Mouse (Mus musculus) lung, postnatal 0 days (tissue): ENCODE results near the gene Prm1. TPM values are rescaled to one million over a fixed set of nuclear protein-coding genes. Genes with fewer than 3 reads are reported as not detected.
"Not testable (repeated sequence)": the region's sequence is repeated elsewhere in the genome, so short reads cannot be mapped to it uniquely, and the experiment has no call there.

Source experiments
- ATAC-seq: fragments of 200-750 bp; cut with Nextera tagmentation; 2 replicates; pipeline ENCODE4 v1.8.0; 2017; ENCODE audit warnings: moderate library complexity
- DNase-seq: peaks from one replicate; pipeline ENCODE4 v3.0.0-alpha.2; 2016; ENCODE audit warnings: low spot score
- H3K27ac ChIP-seq: fragments of 300-500 bp; sonication (generic); 2 replicates; pipeline ENCODE4 v1.5.1; 2014; ENCODE audit warnings: antibody characterized with exemption, mild to moderate bottlenecking, low read length, mixed read lengths
- H3K27me3 ChIP-seq: fragments of 300-500 bp; sonication (generic); replicated peaks from 2 replicates; pipeline ENCODE4 v1.6.1; 2014; ENCODE audit warnings: low read length, mixed read lengths; ENCODE audit not compliant: insufficient read depth
- H3K36me3 ChIP-seq: fragments of 300-500 bp; sonication (generic); 2 replicates; pipeline ENCODE4 v1.6.1; 2014; ENCODE audit warnings: low read length, mixed read lengths; ENCODE audit not compliant: insufficient read depth
- H3K4me1 ChIP-seq: fragments of 300-500 bp; sonication (generic); 2 replicates; pipeline ENCODE4 v1.6.1; 2014; ENCODE audit warnings: antibody characterized with exemption, low read depth, low read length, mixed read lengths; ENCODE audit not compliant: insufficient read depth
- H3K4me2 ChIP-seq: fragments of 300-500 bp; sonication (generic); replicated peaks from 2 replicates; pipeline ENCODE4 v1.6.1; 2014; ENCODE audit warnings: low read depth, mild to moderate bottlenecking, low read length, moderate library complexity, mixed read lengths
- H3K4me3 ChIP-seq: fragments of 300-500 bp; sonication (generic); 2 replicates; pipeline ENCODE4 v1.5.1; 2014; ENCODE audit warnings: low read depth, low read length
- H3K9ac ChIP-seq: fragments of 300-500 bp; sonication (generic); replicated peaks from 2 replicates; pipeline ENCODE4 v1.6.1; 2014; ENCODE audit warnings: low read depth, mild to moderate bottlenecking
- H3K9me3 ChIP-seq: fragments of 300-500 bp; sonication (generic); 2 replicates; pipeline ENCODE4 v1.6.1; 2016; ENCODE audit warnings: low read length, mixed read lengths
- CTCF ChIP-seq: IDR thresholded peaks from 2 replicates; pipeline ENCODE4 v1.5.1; 2016; ENCODE audit warnings: antibody characterized with exemption, mild to moderate bottlenecking
- EP300 ChIP-seq: IDR thresholded peaks from 2 replicates; pipeline ENCODE4 v1.6.1; 2016; ENCODE audit warnings: antibody characterized with exemption, mild to moderate bottlenecking, control low read depth
- WGBS: fragments of 180-500 bp; shearing (Covaris S2); extraction: QIAGEN DNeasy Blood & Tissue Kit; methylation state at CpG from one replicate; pipeline ENCODE4 v1.1.7; 2014; 5-methylcytosine and 5-hydroxymethylcytosine counted together
- polyA plus RNA-seq: library from polyadenylated mRNA; unstranded; fragments of >200 nt; fragmentation: Nextera tagmentation; extraction: Ambion mirVana; gene quantifications from 2 replicates; pipeline ENCODE4 v1.2.1, GENCODE M21; 2015

The Prm1 gene
- polyA plus RNA-seq, result not detected in 2 replicates

DNA sequence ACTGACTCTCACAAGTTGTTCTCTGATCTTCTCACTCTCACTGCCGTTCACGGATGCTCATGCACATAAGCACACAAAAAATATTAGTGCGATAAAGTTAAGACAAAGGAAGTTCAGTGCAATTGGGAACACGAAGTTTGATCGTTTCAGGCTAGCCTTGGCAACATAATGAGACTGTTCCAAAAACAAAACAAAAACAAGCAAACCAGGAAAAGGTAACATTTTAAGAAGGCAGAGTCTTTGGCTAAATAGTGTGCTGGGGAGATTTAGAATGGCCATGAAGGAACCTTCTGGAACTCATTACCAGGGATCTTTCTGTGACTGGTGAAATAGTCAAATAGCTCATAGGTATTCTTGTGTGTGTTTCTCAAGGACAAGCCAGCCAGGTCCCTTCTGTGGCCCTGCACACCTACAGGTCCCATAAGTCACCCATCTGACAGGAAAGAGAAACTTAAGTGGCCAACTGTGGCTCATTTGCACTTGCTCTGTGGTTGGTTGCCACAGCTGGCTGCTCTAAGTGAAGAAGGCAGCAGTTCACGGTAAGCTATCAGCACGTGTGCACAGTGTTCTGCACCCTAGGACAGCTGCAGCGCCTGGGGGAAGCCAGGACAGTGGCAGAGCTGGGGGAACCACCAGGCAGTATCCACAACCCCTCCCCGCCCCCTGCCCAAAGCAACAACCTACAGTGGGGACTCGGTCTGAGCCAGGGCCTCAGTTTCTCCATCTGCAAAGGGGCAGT lies at the start of gene Prm1:
Gene Prm1, minus strand, starts transcription at position 51 of the 739 bp plus-strand sequence.
- TF ChIP-seq CTCF (no peak), EP300 (no peak)
- Histone ChIP-seq H3K4me1 (no peaks in the 10 kb centered on the region), H3K27ac (no peak within 1 kb of the TSS), H3K4me2 (no peak within 1 kb of the TSS), H3K36me3 (no peaks in the 10 kb centered on the region), H3K4me3 (no peak within 1 kb of the TSS), H3K27me3 (no peaks in the 10 kb centered on the region), H3K9me3 (no peaks in the 10 kb centered on the region), H3K9ac (no peak within 1 kb of the TSS)
- no peak for DNase-seq
- WGBS, result 78% methylated on average over 10 of the region's 10 CpGs
- ATAC-seq, result no peak

DNA sequence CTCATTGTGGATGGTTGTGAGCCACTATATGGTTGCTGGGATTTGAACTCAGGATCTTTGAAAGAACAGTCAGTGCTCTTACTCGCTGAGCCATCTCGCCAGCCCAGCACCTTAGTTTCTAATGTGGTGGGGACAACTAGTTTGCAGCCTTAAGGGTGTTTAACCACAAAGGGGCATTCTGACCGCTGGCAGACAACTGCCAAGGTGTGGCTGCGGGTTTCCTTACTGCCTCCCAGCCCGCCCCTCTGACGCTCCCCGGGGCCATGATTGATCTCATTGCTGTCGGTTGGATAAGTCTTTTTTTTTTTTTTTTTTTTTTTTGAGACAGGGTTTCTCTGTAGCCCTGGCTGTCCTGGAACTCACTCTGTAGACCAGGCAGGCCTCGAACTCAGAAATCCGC lies 46.6 kb upstream of the Prm1 start:
- H3K9ac ChIP-seq, H3K27me3 ChIP-seq, H3K4me3 ChIP-seq, H3K36me3 ChIP-seq, H3K4me2 ChIP-seq, ATAC-seq, H3K27ac ChIP-seq, DNase-seq, H3K9me3 ChIP-seq: not testable (repeated sequence)
- peaks cover 16% of the 10 kb centered on the region for H3K4me1 ChIP-seq
- 87% methylated on average over 10 of the region's 10 CpGs for WGBS

DNA sequence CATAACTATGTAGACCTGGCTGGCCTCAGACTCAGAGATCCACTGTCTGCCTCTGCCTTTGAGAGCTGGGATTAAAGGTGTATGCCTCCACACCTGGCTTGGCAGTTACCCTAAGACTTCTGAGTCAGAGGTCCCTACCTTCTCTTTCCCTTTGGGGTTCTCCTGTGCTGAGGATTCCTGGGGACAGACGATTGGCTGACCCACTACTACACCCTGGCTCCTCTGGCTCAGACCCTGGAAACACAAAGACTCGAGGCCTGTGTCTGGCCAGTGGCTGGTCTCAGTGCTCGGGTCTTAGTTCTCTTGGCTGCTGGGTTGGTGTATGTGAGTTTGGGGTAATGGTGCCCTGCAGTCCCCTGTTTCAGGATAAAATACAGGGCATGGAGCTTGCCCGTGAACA lies 45.3 kb upstream of the Prm1 start:
- Histone ChIP-seq H3K27me3 (no peaks in the 10 kb centered on the region), H3K4me2 (no peak overlapping the region), H3K9me3 (no peaks in the 10 kb centered on the region), H3K4me1 (peaks cover 16% of the 10 kb centered on the region), H3K27ac (no peak overlapping the region), H3K9ac (no peak overlapping the region), H3K36me3 (no peaks in the 10 kb centered on the region), H3K4me3 (no peak overlapping the region)
- ATAC-seq, result no peak
- 69% methylated on average over 4 of the region's 4 CpGs for whole genome bisulfite sequencing
- TF ChIP-seq EP300, result no peak
- no peak for TF ChIP-seq CTCF
- no peak for DNase-seq

DNA sequence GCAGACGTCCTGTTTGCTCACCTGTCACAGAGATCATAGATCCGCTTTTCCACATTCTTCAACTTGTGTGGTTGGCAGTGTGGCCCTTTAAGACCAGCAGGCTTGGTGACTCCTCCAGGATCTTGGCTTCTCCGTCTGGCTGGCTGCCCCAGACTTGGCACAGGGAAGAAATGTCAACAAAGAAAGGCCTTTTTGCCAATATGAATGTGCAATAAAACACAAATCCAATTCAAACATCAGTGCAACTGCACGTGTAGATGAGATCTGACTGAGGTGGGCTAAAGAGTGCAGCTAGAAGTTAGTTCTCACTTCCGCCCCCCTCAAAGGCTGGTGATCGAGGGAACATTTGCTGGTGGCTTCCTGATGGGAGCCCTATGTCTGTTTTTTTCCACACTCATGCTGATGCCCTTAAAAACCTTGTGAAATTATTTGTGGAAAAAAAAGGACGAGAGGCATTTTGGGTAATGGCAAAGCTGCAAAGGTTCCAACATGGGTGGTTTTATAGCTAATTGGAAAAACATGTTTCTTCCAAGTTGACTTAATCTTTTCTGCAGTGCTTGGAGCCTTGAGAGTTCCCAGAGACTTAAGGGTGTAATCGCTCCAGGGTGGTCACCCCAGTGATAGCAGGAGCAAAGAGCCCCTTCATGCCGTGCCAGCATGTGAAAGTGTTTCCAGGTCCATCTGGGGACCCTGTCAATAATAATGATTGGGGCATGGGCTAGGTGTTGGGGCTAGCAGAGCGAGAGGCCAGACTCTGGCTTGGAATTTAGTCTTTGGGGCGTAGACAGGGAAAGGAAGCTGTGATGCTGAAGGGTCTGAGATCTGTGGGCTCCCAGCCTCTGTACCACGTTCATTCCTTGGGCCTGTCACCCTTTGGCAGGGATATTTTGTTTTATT lies 44.6 kb upstream of the Prm1 start:
- H3K27me3 ChIP-seq, result no peaks in the 10 kb centered on the region
- H3K4me3 ChIP-seq, result no peak overlapping the region
- H3K9me3 ChIP-seq, result no peaks in the 10 kb centered on the region
- no peaks in the 10 kb centered on the region for H3K36me3 ChIP-seq
- WGBS, result 34% methylated on average over 12 of the region's 12 CpGs
- 0 out of 2 replicates have a peak, but pooled peaks have one; percentile 10 for TF ChIP-seq CTCF
- peak; percentile 11; the same call in 1 of the 2 replicates for TF ChIP-seq EP300
- peak; percentile 63 for ATAC-seq
- H3K4me2 ChIP-seq, result no peak overlapping the region
- H3K27ac ChIP-seq, result peak overlapping the region; percentile 43; the same call in 1 of the 2 replicates
- H3K9ac ChIP-seq, result no peak overlapping the region
- DNase-seq, result peak; percentile 80
- H3K4me1 ChIP-seq, result peaks cover 16% of the 10 kb centered on the region

DNA sequence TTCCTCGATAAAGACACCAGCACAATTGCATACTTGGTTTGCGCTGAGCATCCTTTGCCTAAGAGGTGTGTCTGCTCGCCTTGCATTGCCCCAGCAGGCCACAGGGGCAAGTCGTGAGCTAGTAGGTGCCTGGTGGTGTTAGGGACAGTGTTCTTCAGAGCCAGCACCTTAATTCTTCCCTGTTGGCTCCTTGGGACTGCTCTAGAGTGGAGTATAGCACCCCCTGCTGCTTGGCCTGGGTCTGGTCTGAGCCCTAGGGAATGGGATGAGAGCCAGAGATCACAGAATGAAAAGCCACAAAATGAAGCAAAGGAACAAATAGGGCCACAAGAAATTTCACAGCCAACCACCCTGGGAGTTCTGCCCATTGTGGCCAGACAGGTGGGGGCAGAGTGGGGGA lies 40.9 kb upstream of the Prm1 start:
- H3K9ac ChIP-seq, result no peak overlapping the region
- TF ChIP-seq CTCF (peak; percentile 89), EP300 (no peak)
- H3K27me3 ChIP-seq, result no peaks in the 10 kb centered on the region
- WGBS, result 67% methylated on average over 4 of the region's 4 CpGs
- H3K4me1 ChIP-seq, result peaks cover 22% of the 10 kb centered on the region
- no peak overlapping the region for H3K4me3 ChIP-seq
- H3K4me2 ChIP-seq, result no peak overlapping the region
- no peaks in the 10 kb centered on the region for H3K9me3 ChIP-seq
- H3K27ac ChIP-seq, result no peak overlapping the region
- DNase-seq (peak; percentile 89), ATAC-seq (peak; percentile 65)
- no peaks in the 10 kb centered on the region for H3K36me3 ChIP-seq

DNA sequence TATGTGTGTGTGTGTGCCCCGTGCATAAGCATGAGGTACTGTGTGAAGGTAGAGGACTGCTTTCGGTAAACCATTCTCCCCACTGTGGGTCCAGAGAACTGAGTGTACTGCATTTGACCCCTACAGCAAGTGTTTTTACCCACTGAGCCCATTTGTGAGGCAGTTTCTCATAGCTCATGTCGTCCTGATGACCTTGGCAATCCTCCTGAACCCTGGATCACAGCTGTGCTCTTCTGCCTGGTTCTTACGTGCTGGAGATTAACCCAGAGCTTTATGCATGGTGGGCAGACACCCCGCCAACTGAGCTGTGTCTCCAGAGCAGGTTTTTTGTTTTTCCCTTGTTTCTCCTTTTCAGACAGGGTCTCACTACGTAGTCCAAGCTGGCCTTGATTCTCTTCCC lies 40.3 kb upstream of the Prm1 start:
- H3K4me2 ChIP-seq, result no peak overlapping the region
- WGBS, result 81% methylated on average over 6 of the region's 6 CpGs
- H3K27me3 ChIP-seq, result no peaks in the 10 kb centered on the region
- H3K9me3 ChIP-seq, result no peaks in the 10 kb centered on the region
- ATAC-seq (no peak), DNase-seq (no peak)
- H3K27ac ChIP-seq, result no peak overlapping the region
- H3K36me3 ChIP-seq, result no peaks in the 10 kb centered on the region
- no peak for TF ChIP-seq EP300
- no peak for TF ChIP-seq CTCF
- peaks cover 22% of the 10 kb centered on the region for H3K4me1 ChIP-seq
- no peak overlapping the region for H3K9ac ChIP-seq
- H3K4me3 ChIP-seq, result no peak overlapping the region
